Mouse (Mus musculus) urinary bladder, postnatal 4 days (tissue): ENCODE measurements around the gene Map3k5.

Experiments
- DNase-seq, 2 experiments: peaks; one replicate each; pipeline ENCODE4 v3.0.0; 2021 to 2022; ENCODE audit warnings: low spot score in 2 of 2

The Map3k5 gene

DNA sequence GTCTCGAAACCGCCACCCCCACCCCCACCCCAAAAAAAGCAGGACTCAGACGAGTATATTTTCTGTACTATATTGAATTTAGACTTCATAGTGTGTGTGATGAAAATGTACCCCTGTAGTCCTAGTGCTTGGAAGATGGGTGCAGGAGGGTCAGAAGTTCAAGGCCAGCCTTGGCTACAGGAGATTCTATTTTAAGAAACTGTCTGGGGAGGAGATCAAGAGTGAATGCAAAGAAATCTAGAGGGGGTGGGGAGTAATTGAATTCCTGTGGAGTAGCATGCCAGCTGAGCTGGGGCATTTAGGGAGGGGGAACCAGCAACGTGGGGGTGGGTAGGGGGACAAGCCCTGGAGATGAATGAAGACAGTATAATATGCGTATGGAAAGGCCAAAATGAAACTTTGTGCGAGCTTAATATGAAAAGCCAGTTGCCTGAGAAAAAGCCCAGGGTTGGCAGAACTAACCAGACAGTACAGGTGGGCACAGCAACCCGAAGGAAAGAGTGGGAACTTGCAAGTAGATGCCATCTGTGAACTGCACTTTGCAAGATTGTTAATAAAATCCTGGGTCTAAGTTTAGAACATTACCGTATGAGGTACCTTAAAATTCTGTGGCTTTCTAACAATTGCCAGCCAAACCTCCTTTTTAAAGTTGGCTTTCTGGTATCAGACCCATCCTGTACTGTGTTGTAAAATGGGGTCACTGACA is 222.9 kb downstream of the Map3k5 start:
- DNase-seq, result no peak

DNA sequence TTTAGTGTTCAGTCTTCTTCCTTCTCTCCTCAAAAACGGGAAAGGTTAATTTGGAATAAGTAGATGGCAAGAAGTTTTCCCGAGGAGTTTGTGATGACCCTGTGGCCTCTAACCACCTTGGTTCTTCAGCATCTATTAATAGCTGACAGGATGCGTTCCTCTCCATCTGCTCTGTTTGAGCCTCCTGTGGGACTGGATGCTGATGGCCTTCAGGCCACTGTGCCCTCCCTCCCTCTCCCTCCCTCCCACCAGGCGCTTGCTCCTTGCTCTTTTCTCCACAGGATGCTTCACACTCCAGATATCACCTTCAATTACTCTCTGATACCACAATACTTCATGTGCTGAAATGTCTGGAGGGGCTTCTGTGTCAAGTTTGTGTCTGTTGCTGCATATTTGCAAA is 224.5 kb downstream of the Map3k5 start:
- DNase-seq, result no peak

DNA sequence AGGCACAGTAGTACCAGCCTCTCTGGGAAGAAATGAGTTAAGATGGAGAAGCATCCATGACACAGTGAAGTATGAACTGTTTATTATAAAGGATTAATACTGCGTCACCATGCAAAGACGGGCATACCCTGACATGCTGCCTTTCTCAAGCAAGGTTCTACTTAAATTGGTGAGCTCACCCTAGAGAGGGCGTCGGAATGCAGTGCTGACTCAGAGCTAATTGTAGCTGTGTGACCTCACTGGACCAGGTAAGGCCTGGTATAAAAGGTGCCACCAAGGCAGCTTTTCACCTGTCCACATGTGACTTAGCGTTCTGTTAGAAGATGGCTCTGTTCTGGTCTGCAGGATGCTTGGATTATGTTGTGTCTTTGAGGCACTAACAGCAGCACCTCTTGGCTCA is 225.0 kb downstream of the Map3k5 start:
- DNase-seq, result no peak

DNA sequence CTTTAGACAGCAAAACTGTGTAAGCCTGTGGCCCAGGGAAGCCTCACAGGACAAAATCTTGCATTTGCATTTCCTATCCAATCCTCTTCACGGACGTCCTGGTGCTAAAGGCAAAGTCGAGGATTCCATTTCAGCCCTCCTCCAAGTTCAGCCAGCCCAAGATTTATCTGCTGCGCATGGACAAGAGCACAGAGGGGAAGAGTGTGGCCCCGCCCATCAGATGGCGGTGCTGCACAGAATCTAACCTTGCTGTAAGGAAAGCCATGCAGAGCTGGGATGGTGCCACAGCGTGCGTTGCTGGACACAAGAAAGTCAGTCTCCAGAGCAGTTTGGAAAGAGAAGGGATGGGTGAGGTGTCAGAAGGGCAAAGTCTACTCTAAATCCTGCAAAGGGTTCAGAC is 226.6 kb downstream of the Map3k5 start:
- no peak for DNase-seq

DNA sequence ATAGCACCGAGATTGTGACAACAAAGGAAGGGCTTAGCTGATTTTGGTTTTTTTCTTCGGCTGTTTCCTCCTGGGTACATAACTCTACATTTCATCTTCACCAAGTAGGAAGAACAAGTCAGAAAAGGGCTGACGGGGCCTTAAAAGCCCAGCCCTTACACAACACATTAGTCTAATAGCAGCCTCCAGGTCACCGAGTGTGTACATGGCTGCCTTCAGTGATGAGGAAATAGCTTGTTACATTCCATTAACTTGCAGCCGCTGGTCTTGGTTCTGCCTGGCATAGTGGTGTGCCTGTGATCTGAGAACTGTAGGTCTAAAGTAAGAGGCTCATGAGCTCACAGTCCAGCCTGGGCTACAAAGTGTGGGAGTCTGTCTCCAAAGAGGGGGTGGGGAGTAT is 230.5 kb downstream of the Map3k5 start:
- DNase-seq, result no peak

DNA sequence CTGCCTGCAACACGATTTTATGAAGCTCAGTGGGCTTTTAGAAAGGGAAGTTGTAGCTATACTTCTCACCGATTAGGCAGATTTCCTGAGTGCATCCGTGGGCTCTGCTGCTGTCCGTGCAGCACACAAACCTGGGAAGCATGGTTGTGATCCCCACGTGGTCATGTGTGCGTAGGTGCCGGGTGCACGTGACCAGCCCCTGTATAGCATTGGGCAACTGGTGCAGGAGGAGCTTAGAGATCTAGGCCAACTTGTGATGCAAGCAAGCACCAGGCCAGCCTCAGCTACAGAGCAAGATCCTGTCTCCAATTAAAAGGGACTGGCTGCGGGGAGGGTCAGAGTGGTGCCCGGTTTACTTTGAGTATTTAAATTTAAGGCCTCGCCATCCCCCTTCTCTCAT is 232.5 kb downstream of the Map3k5 start:
- DNase-seq, result no peak

DNA sequence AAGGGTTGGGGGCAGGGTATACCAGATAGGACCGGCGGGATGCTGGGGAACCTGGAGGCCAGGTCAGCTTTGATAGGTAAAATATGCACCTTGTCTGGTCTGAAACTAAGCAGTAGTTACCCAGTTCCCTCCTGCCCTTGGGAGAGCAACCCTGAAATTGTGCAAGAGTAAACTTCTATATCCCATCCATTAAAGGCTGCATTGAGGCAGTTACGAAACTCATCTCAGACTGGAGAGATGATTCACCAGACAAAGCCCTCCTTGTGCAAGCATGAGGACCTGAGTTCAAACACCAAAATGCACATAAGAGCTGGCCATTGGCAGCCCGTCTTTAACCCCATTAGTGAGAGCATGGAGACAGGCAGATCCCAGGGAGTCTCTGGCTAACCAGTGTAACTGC is 233.2 kb downstream of the Map3k5 start:
- no peak for DNase-seq

DNA sequence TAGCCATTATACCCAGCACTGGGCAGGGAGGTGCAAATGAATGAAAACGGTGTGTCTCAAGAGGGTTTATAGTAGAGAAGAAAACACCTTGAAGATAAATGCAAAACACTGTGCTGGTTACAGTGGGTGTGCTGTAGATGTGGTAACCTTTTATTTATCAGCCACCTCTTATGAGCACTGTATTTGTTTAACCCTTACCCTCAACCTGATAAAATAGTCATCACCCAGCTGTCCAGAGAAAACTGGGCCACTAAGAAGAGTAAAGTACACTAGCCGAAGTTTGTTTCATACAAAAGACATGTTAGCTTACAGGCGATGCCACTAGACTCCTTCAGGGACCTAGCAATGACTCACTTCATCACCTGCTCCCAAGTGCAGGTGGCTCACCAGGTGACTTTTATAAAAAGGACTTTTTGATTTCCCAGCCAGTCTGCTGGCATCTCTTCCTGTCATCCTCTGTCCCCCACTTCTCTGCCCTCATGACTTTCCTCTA is 235.0 kb downstream of the Map3k5 start:
- DNase-seq, result no peak

DNA sequence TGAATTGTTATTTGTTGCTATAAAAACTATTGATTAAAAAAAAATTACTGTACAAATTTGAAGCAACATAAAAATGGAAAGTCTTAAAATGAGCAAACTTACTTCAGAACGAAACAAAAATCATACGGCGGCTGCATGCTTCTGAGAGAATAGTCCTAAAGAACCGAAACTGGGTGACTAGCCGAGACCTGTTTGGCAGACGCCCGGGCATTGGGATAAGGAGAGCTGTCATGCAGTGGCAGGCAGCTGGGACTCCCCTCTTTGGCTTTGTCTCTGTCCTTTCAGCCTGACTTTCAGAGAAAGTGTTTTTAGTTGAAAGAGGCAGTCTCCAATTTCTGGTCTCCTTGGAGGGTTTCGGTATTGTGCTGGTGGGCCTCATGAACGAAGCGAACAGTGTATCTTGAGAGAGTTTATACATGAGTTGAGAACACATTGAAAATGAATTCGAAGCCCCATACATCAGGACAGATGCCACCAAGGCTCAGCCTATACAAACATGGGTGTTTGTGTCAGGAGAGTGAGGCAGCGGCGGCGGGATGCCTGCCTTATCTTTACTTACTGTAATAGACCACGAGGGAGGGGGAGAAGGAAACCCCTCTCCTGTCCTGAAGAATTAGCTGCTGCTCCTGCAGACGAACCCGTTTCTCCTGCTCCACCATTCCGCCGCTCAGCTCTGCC is 235.8 kb downstream of the Map3k5 start:
- DNase-seq, result no peak

DNA sequence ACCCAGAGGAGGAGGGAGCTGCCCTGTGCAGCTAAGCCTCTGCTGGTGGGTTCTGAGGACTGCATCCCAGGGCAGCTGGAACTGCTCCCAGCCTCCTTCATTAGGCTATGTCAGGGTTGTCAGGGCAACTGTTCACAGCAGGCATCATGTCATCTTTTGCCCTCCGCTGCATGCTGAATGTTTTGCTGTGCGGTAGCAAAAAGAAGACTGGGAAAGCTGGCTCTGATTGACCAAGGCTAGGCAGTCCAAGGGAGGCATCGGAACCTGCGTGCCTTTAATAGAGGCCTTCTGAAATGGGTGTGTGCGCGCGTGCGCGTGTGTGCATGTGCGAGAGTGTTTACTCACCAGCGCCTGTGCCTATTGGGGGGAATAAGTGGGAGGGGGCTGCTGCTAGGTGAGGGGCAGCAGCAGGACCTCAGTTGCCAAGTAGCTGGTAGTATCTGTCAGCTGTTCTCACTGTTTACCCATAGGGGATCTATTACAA is 236.4 kb downstream of the Map3k5 start:
- peak; percentile 59 to 69 for DNase-seq

DNA sequence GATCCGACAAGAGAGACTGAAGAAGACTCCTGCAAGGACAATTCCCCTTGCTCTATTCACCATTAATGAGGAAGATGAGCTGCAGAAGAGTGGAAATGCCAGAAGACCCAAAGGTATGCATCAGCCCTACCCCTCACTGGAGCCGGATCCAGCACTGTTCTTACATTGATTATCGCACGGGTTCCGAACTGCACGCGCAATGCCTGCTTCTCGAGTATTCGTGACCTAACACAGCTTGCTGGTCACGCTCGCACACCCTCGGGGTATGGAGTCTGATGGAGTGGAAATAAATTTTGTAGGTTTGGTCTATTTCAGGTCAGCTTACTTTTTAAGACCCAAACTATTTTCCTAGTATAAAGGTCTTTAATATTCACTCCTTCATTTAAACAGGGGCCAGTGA is 236.9 kb downstream of the Map3k5 start:
- no peak for DNase-seq

DNA sequence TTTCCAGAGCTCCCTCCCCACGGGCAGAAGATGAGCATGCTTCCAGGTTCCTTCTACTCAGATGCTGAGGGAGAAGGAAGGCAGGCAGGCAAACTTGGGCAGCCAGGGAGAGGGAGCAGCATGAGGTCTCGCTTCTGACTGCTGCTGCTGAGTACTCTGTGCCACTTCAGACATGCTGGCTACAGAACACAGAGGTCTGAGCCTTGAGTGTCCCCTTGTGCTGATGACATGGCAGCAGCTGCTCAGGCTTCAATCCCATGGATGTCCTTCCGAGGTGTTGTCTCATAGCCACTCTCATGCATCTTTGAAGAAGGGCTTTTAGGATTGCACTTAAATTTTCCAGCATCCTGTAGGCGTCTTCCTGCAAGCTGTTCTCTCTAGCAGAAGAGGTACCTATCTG is 237.5 kb downstream of the Map3k5 start:
- DNase-seq, result no peak

DNA sequence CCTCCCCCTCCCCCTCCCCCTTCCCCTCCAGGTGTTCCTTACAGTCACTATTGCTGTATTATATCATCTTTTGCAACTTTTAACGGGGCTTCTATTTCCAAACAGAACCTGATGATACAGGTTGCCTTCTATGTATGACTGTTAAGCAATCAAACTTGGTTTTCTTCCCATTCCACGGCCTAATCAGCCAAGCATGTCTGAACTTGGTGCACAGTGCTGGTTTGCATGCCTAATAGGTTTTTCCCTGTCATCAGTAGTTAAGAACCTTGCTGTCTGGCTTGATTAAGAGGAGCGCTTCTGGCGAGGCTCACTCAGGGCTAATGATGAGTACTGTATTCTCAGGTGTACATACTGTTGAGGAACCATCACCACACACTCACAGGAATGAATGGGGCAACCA is 239.5 kb downstream of the Map3k5 start:
- no peak for DNase-seq

DNA sequence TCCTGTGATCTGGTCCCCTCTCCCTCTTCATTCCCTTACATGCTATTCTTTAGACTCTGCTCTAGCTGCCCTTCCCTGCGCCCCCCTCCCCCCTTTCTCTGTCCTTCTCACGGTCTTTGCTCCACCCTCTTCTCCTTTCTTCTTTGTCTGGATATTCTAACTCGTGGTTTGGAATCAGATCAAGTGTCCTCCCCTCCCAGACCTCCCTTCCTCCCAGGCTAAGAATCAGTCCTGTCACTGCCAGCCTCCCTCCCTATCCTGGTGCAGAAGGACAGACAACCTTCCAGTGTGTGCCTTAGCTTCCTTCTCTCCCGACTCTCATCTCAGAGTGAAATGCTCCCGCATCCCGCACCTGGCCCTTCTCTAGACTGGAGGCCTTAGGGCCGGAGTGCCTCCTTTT is 241.8 kb downstream of the Map3k5 start:
- no peak for DNase-seq

DNA sequence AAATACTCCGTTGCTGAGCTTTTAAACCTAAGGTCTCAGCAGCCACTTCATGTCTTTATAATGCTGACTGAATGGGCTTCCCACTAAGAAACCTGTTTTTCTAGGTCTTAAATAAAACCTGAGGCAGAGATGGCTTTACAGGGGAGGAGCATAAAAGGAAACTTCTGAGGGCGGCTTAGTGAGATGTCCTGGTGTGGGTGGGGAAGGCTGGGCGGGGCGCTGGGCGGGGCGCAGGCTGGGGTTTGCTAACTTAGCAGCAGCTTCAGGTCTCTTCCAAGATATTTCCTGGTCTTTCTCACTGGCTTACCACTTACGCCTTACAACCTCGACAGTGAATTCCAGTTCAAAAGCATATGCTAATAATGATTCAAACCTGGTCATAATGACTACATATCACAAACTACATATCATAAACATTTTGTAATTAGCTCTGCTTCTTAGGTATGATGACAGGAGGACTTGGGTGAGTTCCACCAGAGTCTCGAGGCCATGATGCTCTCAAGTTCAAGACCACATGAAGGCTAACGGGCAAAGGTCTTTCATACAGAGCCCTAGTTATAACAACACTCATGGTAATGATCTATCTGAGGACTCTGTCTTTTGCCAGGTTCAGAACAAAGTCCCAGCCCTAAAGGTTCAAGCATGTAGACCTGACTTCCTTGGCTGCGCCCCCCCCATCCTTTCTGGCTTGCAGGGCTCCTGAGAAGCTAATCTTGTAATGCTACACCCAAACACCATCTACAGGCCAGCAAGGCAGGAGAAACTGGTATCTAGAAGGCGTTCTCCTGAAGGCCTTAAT is 244.7 kb downstream of the Map3k5 start:
- DNase-seq, result no peak

DNA sequence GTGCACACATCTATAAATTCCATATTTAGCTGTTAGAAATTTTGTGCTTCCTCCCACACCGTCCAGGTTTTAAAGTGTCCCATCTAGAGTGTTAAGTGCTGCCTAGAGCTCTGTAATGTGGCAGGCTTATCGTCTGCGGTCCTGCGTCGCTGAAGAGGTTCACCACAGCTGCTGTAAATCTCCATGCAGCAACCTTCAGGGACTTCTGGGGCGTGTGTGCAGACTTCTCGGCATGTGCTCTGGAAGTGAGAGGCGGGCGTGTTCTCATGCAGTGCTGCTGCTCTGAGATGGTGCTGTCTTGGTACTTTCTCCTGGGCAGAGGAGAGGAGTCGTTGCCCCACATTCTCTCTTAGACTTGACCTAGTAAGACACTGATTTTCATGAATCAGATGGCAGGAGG is 246.9 kb downstream of the Map3k5 start:
- DNase-seq, result no peak

DNA sequence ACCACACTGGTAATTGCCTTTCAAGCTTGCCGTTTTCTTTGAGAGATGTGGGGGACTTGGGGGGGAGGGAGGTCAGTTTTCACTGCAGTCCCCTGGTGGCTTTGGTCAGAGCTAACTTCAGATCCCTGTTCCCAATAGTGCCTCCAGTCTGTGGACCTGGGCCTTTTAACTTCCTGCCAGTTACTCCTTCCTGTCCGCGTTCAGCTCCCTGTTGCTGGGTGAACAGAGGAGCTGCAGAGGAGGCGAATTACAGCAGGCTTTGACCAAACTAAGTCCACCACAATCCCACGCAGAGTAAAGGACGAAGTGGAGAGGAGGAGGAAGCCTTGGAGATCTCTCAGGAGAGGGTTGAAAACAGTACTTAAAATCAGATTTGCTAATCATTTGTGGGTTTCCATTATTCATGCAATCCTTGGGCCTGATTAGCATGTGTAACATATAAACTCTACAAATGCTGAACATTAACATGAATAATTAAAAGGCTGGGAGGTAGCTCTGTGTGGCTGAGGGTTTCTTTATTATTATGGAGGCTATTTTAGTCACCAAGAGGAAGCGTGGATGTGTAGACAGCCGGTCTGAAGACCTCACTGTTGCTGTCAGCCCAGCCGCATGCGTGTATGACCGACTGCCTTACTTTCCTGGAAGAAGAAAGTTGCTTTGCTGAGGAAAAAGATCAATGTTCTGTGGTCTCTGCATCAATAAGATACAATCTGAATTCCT is 247.6 kb downstream of the Map3k5 start:
- no peak for DNase-seq

DNA sequence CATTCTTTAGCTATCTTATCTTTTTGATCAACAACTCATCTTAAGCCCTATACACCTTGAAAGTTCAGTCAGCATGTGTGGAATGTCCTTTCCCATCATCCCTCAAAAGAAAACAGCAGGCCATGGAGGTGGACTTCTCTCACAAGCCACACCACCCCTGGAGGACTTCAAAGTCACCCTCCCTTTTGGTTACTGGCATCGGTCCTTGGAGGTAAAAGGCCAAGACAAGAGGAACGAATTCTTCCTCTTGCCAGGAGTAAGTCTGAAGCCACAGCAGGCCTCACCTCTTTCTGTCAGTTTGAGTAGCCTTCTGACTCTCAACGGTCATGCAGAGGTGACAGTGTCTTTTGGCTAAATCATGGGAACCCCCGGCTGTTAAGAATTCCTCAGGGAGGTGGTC is 250.1 kb downstream of the Map3k5 start:
- DNase-seq, result no peak

DNA sequence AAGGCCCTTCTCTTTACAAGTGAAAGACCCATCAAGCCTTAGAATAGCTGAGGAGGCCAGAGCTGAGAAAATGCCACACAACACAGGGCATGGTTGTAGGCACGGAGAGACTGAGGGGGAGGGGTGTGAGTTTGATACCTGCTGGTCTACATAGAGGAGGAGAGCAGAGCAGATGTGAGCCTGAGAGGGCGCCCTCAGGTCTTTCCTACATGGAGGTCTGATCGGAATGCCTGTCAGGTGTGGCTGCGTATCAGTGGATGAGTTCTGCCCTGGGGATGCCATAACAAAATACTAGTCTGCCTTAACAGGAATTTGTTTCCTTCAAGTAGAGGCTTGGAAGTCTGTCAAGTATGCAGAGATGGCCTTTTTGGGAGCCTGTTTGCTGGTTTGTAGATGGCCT is 251.0 kb downstream of the Map3k5 start:
- no peak for DNase-seq

DNA sequence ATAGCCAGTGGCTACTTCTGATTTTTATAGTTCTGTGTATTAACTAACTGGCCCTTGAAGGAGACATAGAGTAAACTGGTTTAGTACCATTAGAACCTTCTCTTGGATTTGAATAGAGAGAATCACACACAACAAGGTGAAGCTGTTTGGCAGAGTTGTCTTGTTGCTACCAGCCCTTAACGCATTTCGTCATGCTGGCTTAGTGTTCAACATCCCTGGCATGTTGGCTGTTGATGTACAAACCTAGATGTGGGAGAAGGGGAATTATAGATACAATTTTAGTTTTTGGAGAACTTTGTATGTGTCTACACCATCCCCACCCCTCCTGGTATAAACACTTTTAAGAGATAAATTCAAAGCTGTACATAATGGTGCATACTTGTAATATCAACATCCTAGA is 251.5 kb downstream of the Map3k5 start:
- no peak for DNase-seq

DNA sequence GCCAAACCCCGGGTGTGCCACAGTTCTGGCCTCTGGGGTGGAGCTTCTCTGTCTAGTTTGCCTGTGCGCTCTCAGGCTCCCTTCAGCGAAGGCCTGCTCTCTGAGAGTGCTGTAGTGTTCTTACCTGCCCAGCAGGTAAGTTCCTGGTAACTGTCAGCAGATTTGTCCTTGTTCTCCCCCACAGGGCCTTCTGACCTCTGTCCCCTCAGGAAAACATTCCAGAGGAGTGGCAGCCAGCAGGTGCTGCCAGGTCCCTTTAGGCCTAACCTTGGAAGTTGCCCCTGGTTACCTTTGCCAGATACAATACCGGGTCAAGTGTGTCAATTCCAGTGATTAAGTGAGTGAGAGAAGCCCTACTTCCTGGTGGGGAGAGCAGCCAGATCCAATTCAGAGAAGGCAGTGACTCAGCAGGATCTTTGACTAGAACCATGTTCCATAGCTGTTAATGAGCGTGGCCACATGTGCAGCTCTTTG is 252.6 kb downstream of the Map3k5 start:
- no peak for DNase-seq
